Mouse (Mus musculus) forebrain, embryonic 10.5 days (tissue): ENCODE measurements around the gene Veph1. TPM values are rescaled to one million over a fixed set of nuclear protein-coding genes. Genes with fewer than 3 reads are reported as not detected.

Experiments used
- DNase-seq: peaks from one replicate; pipeline ENCODE4 v3.0.0-alpha.2; 2017; ENCODE audit warnings: low spot score; ENCODE audit errors: extremely low spot score
- H3K27ac ChIP-seq: fragments of 300-500 bp; sonication (generic); 2 replicates; pipeline ENCODE4 v1.5.1; 2016; ENCODE audit warnings: mild to moderate bottlenecking
- H3K27me3 ChIP-seq: fragments of 300-500 bp; sonication (generic); 2 replicates; pipeline ENCODE4 v1.6.1; 2016; ENCODE audit warnings: mild to moderate bottlenecking; ENCODE audit not compliant: poor library complexity, severe bottlenecking
- H3K36me3 ChIP-seq: fragments of 300-500 bp; sonication (generic); replicated peaks from 2 replicates; pipeline ENCODE4 v1.6.1; 2016; ENCODE audit warnings: mild to moderate bottlenecking, moderate library complexity
- H3K4me1 ChIP-seq: fragments of 300-500 bp; sonication (generic); 2 replicates; pipeline ENCODE4 v1.6.1; 2016
- H3K4me3 ChIP-seq: fragments of 300-500 bp; sonication (generic); 2 replicates; pipeline ENCODE4 v1.5.1; 2016; ENCODE audit warnings: mild to moderate bottlenecking, moderate library complexity
- H3K9me3 ChIP-seq: fragments of 300-500 bp; sonication (generic); 2 replicates; pipeline ENCODE4 v1.6.1; 2016; ENCODE audit warnings: mild to moderate bottlenecking, moderate library complexity
- WGBS: fragments of 180-500 bp; shearing (Covaris S2); methylation state at CpG from one replicate; pipeline ENCODE4 v1.1.7; 2016; 5-methylcytosine and 5-hydroxymethylcytosine counted together
- polyA plus RNA-seq: library from polyadenylated mRNA; unstranded; fragments of >200 nt; fragmentation: Nextera tagmentation; extraction: Ambion mirVana; gene quantifications from 2 replicates; pipeline ENCODE4 v1.2.1, GENCODE M21; 2016

Veph1 gene
- polyA plus RNA-seq, 1 experiment from 2014 or later = 9.2 TPM

GRCm38 (mm10) chr3:66137601-66138000 is 159.0 kb downstream of the Veph1 start:
- Histone ChIP-seq H3K9me3 (no peaks in the 10 kb centered on the region), H3K27me3 (no peaks in the 10 kb centered on the region), H3K4me1 (peaks cover 11% of the 10 kb centered on the region), H3K36me3 (no peaks in the 10 kb centered on the region), H3K27ac (no peak overlapping the region), H3K4me3 (no peak overlapping the region)
- no peak for DNase-seq
- 77% methylated on average over 7 of the region's 7 CpGs for WGBS

- DNase-seq = no peak
- WGBS = 73% methylated on average over 4 of the region's 4 CpGs
Observed at GRCm38 (mm10) chr3:66131264-66131950, 165.2 kb downstream of the Veph1 start.

GRCm38 (mm10) chr3:66129689-66130088 is 166.9 kb downstream of the Veph1 start:
- 87% methylated on average over 5 of the region's 5 CpGs for WGBS
- Histone ChIP-seq H3K9me3 (no peaks in the 10 kb centered on the region), H3K27ac (no peak overlapping the region), H3K36me3 (no peaks in the 10 kb centered on the region), H3K27me3 (no peaks in the 10 kb centered on the region), H3K4me3 (no peak overlapping the region), H3K4me1 (peaks cover 14% of the 10 kb centered on the region)
- no peak for DNase-seq

More at GRCm38 (mm10) chr3:66131264-66131950, 165.2 kb downstream of the Veph1 start:
- Histone ChIP-seq H3K4me3 (no peak overlapping the region), H3K27me3 (no peaks in the 10 kb centered on the region), H3K4me1 (peaks cover 25% of the 10 kb centered on the region), H3K27ac (no peak overlapping the region), H3K9me3 (no peaks in the 10 kb centered on the region), H3K36me3 (no peaks in the 10 kb centered on the region)

GRCm38 (mm10) chr3:66105493-66105892 is 191.1 kb downstream of the Veph1 start:
- no peaks in the 10 kb centered on the region for H3K36me3 ChIP-seq
- peaks cover 3% of the 10 kb centered on the region; the same call in 1 of the 2 replicates for H3K9me3 ChIP-seq
- 71% methylated on average over 5 of the region's 5 CpGs for WGBS
- no peak overlapping the region for H3K27ac ChIP-seq
- no peaks in the 10 kb centered on the region for H3K27me3 ChIP-seq
- H3K4me3 ChIP-seq = no peak overlapping the region
- peaks cover 21% of the 10 kb centered on the region for H3K4me1 ChIP-seq
- DNase-seq = no peak

GRCm38 (mm10) chr3:66102599-66102932 is 194.1 kb downstream of the Veph1 start:
- Histone ChIP-seq H3K36me3 (no peaks in the 10 kb centered on the region), H3K27ac (peak overlapping the region; percentile 76), H3K27me3 (no peaks in the 10 kb centered on the region), H3K4me1 (peaks cover 21% of the 10 kb centered on the region), H3K9me3 (peaks cover 3% of the 10 kb centered on the region; the same call in 1 of the 2 replicates), H3K4me3 (no peak overlapping the region)
- no peak for DNase-seq
- 75% methylated on average over 3 of the region's 3 CpGs for WGBS

- H3K4me3 ChIP-seq = no peak overlapping the region
- no peak for DNase-seq
- 57% methylated on average over 11 of the region's 11 CpGs for WGBS
- peaks cover 21% of the 10 kb centered on the region for H3K4me1 ChIP-seq
- peak overlapping the region; percentile 76; the same call in 1 of the 2 replicates for H3K27ac ChIP-seq
- H3K9me3 ChIP-seq = peaks cover 3% of the 10 kb centered on the region; the same call in 1 of the 2 replicates
- no peaks in the 10 kb centered on the region for H3K27me3 ChIP-seq
- H3K36me3 ChIP-seq = no peaks in the 10 kb centered on the region
Observed at GRCm38 (mm10) chr3:66101809-66102598, 194.6 kb downstream of the Veph1 start.

GRCm38 (mm10) chr3:66101074-66101473 is 195.6 kb downstream of the Veph1 start:
- 83% methylated on average over 2 of the region's 2 CpGs for WGBS
- H3K27me3 ChIP-seq = no peaks in the 10 kb centered on the region
- H3K4me1 ChIP-seq = peaks cover 21% of the 10 kb centered on the region
- no peak for DNase-seq
- H3K9me3 ChIP-seq = peaks cover 3% of the 10 kb centered on the region; the same call in 1 of the 2 replicates
- H3K36me3 ChIP-seq = no peaks in the 10 kb centered on the region
- H3K27ac ChIP-seq = 0 out of 2 replicates have a peak overlapping the region, but pooled peaks have one; percentile 60
- no peak overlapping the region for H3K4me3 ChIP-seq

GRCm38 (mm10) chr3:66091746-66092145 is 204.9 kb downstream of the Veph1 start:
- H3K9me3 ChIP-seq = peaks cover 2% of the 10 kb centered on the region; the same call in 1 of the 2 replicates
- H3K4me3 ChIP-seq = no peak overlapping the region
- 83% methylated on average over 2 of the region's 2 CpGs for WGBS
- H3K4me1 ChIP-seq = no peaks in the 10 kb centered on the region
- H3K27ac ChIP-seq = no peak overlapping the region
- peaks cover under 1% of the 10 kb centered on the region; the same call in 1 of the 2 replicates for H3K36me3 ChIP-seq
- no peak for DNase-seq
- H3K27me3 ChIP-seq = no peaks in the 10 kb centered on the region

GRCm38 (mm10) chr3:66087608-66088007 is 209.0 kb downstream of the Veph1 start:
- H3K27me3 ChIP-seq = no peaks in the 10 kb centered on the region
- 79% methylated on average over 7 of the region's 7 CpGs for WGBS
- no peak overlapping the region for H3K4me3 ChIP-seq
- no peak overlapping the region for H3K27ac ChIP-seq
- 0 out of 2 replicates have a peak, but pooled peaks cover 2% of the 10 kb centered on the region for H3K4me1 ChIP-seq
- H3K36me3 ChIP-seq = peaks cover 5% of the 10 kb centered on the region
- DNase-seq = no peak
- peaks cover 7% of the 10 kb centered on the region; the same call in 1 of the 2 replicates for H3K9me3 ChIP-seq

GRCm38 (mm10) chr3:66083856-66084255 is 212.8 kb downstream of the Veph1 start:
- 84% methylated on average over 3 of the region's 3 CpGs for WGBS
- no peak for DNase-seq
- H3K27ac ChIP-seq = no peak overlapping the region
- peaks cover 7% of the 10 kb centered on the region; the same call in 1 of the 2 replicates for H3K9me3 ChIP-seq
- peaks cover 5% of the 10 kb centered on the region for H3K36me3 ChIP-seq
- no peaks in the 10 kb centered on the region for H3K27me3 ChIP-seq
- H3K4me1 ChIP-seq = 0 out of 2 replicates have a peak, but pooled peaks cover 2% of the 10 kb centered on the region
- H3K4me3 ChIP-seq = no peak overlapping the region

- peaks cover 5% of the 10 kb centered on the region for H3K36me3 ChIP-seq
- H3K27ac ChIP-seq = no peak overlapping the region
- no peaks in the 10 kb centered on the region for H3K27me3 ChIP-seq
- no peak overlapping the region for H3K4me3 ChIP-seq
- DNase-seq = no peak
- H3K4me1 ChIP-seq = 0 out of 2 replicates have a peak, but pooled peaks cover 2% of the 10 kb centered on the region
- WGBS = 84% methylated on average over 5 of the region's 5 CpGs
- peaks cover 7% of the 10 kb centered on the region; the same call in 1 of the 2 replicates for H3K9me3 ChIP-seq
Observed at GRCm38 (mm10) chr3:66083407-66083806, 213.2 kb downstream of the Veph1 start.

GRCm38 (mm10) chr3:66082975-66083374 is 213.7 kb downstream of the Veph1 start:
- Histone ChIP-seq H3K9me3 (peaks cover 7% of the 10 kb centered on the region; the same call in 1 of the 2 replicates), H3K27me3 (no peaks in the 10 kb centered on the region), H3K4me1 (0 out of 2 replicates have a peak, but pooled peaks cover 2% of the 10 kb centered on the region), H3K4me3 (no peak overlapping the region), H3K36me3 (peaks cover 5% of the 10 kb centered on the region), H3K27ac (no peak overlapping the region)
- 98% methylated on average over 4 of the region's 4 CpGs for WGBS
- DNase-seq = no peak

- Histone ChIP-seq H3K9me3 (peaks cover under 1% of the 10 kb centered on the region; the same call in 1 of the 2 replicates), H3K27ac (no peak overlapping the region), H3K4me3 (no peak overlapping the region), H3K4me1 (0 out of 2 replicates have a peak, but pooled peaks cover 2% of the 10 kb centered on the region), H3K36me3 (no peaks in the 10 kb centered on the region), H3K27me3 (no peaks in the 10 kb centered on the region)
- no peak for DNase-seq
- WGBS = 70% methylated on average over 3 of the region's 3 CpGs
Observed at GRCm38 (mm10) chr3:66081363-66081736, 215.3 kb downstream of the Veph1 start.
